Mouse (Mus musculus) lung, embryonic 16.5 days (tissue): ENCODE results near the gene Parp1. TPM values are rescaled to one million over a fixed set of nuclear protein-coding genes. Genes with fewer than 3 reads are reported as not detected.

ENCODE experiments used
- ATAC-seq: fragments of 200-750 bp; cut with Nextera tagmentation; 2 replicates; pipeline ENCODE4 v1.8.0; 2017; ENCODE audit warnings: low read depth, mild to moderate bottlenecking, moderate library complexity
- H3K27ac ChIP-seq: fragments of 300-500 bp; sonication (generic); 2 replicates; pipeline ENCODE4 v1.5.1; 2014; ENCODE audit warnings: mild to moderate bottlenecking, control low read depth, low read length
- H3K27me3 ChIP-seq: fragments of 300-500 bp; sonication (generic); 2 replicates; pipeline ENCODE4 v1.6.1; 2014; ENCODE audit warnings: low read depth, low read length, mixed read lengths; ENCODE audit not compliant: control insufficient read depth, insufficient read depth
- H3K36me3 ChIP-seq: fragments of 300-500 bp; sonication (generic); 2 replicates; pipeline ENCODE4 v1.6.1; 2014; ENCODE audit warnings: low read length; ENCODE audit not compliant: control insufficient read depth, insufficient read depth
- H3K4me1 ChIP-seq: fragments of 300-500 bp; sonication (generic); replicated peaks from 2 replicates; pipeline ENCODE4 v1.6.1; 2014; ENCODE audit warnings: low read length, mixed read lengths; ENCODE audit not compliant: control insufficient read depth, insufficient read depth
- H3K4me2 ChIP-seq: fragments of 300-500 bp; sonication (generic); 2 replicates; pipeline ENCODE4 v1.6.1; 2014; ENCODE audit warnings: low read depth, low read length, control low read depth
- H3K4me3 ChIP-seq: fragments of 300-500 bp; sonication (generic); 2 replicates; pipeline ENCODE4 v1.5.1; 2014; ENCODE audit warnings: mild to moderate bottlenecking, low read length, control low read depth
- H3K9ac ChIP-seq: fragments of 300-500 bp; sonication (generic); 2 replicates; pipeline ENCODE4 v1.6.1; 2014; ENCODE audit warnings: low read length, control low read depth
- H3K9me3 ChIP-seq: fragments of 300-500 bp; sonication (generic); 2 replicates; pipeline ENCODE4 v1.6.1; 2016; ENCODE audit warnings: low read length; ENCODE audit not compliant: control insufficient read depth
- WGBS: fragments of 180-500 bp; shearing (Covaris S2); extraction: QIAGEN DNeasy Blood & Tissue Kit; methylation state at CpG from one replicate; pipeline ENCODE4 v1.1.7; 2014; 5-methylcytosine and 5-hydroxymethylcytosine counted together
- microRNA-seq: library from miRNA; unstranded; fragments of <30 nt; microRNA quantifications from one replicate; pipeline ENCODE4, GENCODE M21; 2016
- polyA plus RNA-seq: library from polyadenylated mRNA; unstranded; fragments of >200 nt; fragmentation: Nextera tagmentation; extraction: Ambion mirVana; gene quantifications from 2 replicates; pipeline ENCODE4 v1.2.1, GENCODE M21; 2015

Parp1 gene
- polyA plus RNA-seq, 1 experiment from 2014 or later: 110 TPM

GRCm38 (mm10) chr1:180639416-180640401 lies 71.0 kb downstream of the Parp1 start:
- WGBS: 43% methylated on average over 10 of the region's 10 CpGs
- ATAC-seq: no peak
- peaks cover 19% of the 10 kb centered on the region for H3K4me1 ChIP-seq
- peak overlapping the region; percentile 80 for H3K4me3 ChIP-seq
- peak overlapping the region; percentile 95 for H3K27ac ChIP-seq
- no peaks in the 10 kb centered on the region for H3K27me3 ChIP-seq
- no peaks in the 10 kb centered on the region for H3K36me3 ChIP-seq
- H3K9me3 ChIP-seq: no peaks in the 10 kb centered on the region
- H3K4me2 ChIP-seq: peak overlapping the region; percentile 73
- peak overlapping the region; percentile 99 for H3K9ac ChIP-seq

GRCm38 (mm10) chr1:180640605-180641125 lies 71.9 kb downstream of the Parp1 start:
- WGBS: 1% methylated on average over 54 of the region's 61 CpGs
- Histone ChIP-seq H3K4me2 (peak overlapping the region; percentile 73), H3K36me3 (no peaks in the 10 kb centered on the region), H3K4me3 (peak overlapping the region; percentile 80), H3K27ac (peak overlapping the region; percentile 95), H3K27me3 (no peaks in the 10 kb centered on the region), H3K4me1 (peaks cover 19% of the 10 kb centered on the region), H3K9ac (peak overlapping the region; percentile 99), H3K9me3 (no peaks in the 10 kb centered on the region)
- ATAC-seq: no peak; the same call in 1 of the 2 replicates

- peak; percentile 95 for ATAC-seq
- H3K9ac ChIP-seq: peak within 1 kb of the TSS; percentile 99
- H3K9me3 ChIP-seq: no peaks in the 10 kb centered on the region
- no peaks in the 10 kb centered on the region for H3K36me3 ChIP-seq
- no peaks in the 10 kb centered on the region for H3K27me3 ChIP-seq
- peak within 1 kb of the TSS; percentile 80 for H3K4me3 ChIP-seq
- WGBS: 0% methylated on average over 41 of the region's 47 CpGs
- H3K4me1 ChIP-seq: peaks cover 19% of the 10 kb centered on the region
- peak within 1 kb of the TSS; percentile 73 for H3K4me2 ChIP-seq
- H3K27ac ChIP-seq: peak within 1 kb of the TSS; percentile 95
Observed at GRCm38 (mm10) chr1:180641137-180641517, 72.4 kb downstream of the Parp1 start, which contains the start of gene Lin9. TSS of gene Lin9 (plus strand) at chr1:180641150.

GRCm38 (mm10) chr1:180641518-180642227 lies 72.9 kb downstream of the Parp1 start:
- Histone ChIP-seq H3K27me3 (no peaks in the 10 kb centered on the region), H3K4me2 (peak overlapping the region; percentile 72), H3K36me3 (peaks cover under 1% of the 10 kb centered on the region; the same call in 1 of the 2 replicates), H3K9ac (peak overlapping the region; percentile 99), H3K4me3 (peak overlapping the region; percentile 80), H3K27ac (peak overlapping the region; percentile 95), H3K9me3 (no peaks in the 10 kb centered on the region), H3K4me1 (peaks cover 19% of the 10 kb centered on the region)
- peak; percentile 68 for ATAC-seq
- WGBS: 2% methylated on average over 38 of the region's 50 CpGs

GRCm38 (mm10) chr1:180642228-180642564 lies 73.5 kb downstream of the Parp1 start:
- 64% methylated on average over 8 of the region's 8 CpGs for WGBS
- Histone ChIP-seq H3K27me3 (no peaks in the 10 kb centered on the region), H3K27ac (no peak overlapping the region), H3K4me2 (peak overlapping the region; percentile 72), H3K36me3 (peaks cover 2% of the 10 kb centered on the region; the same call in 1 of the 2 replicates), H3K4me3 (peak overlapping the region; percentile 80), H3K9me3 (no peaks in the 10 kb centered on the region), H3K9ac (peak overlapping the region; percentile 99), H3K4me1 (peaks cover 19% of the 10 kb centered on the region)
- no peak for ATAC-seq

Small RNA genes within 50 kb of the gene (microRNA-seq; reads per million reads assigned to microRNA genes)
- gene Mir6904: not detected

Other genes starting within 250 kb of the Parp1 start
- gene Itpkb, start 238.4 kb upstream of the Parp1 start, polyA plus RNA-seq: 9.4 and 10.6 TPM in 2 replicates
- 0.08 and 0.33 TPM in 2 replicates for gene Stum, start 85.4 kb upstream of the Parp1 start, polyA plus RNA-seq
- 19.8 and 22.3 TPM in 2 replicates for gene Lin9, start 72.2 kb downstream of the Parp1 start, polyA plus RNA-seq
- gene Mixl1, start 128.1 kb downstream of the Parp1 start, polyA plus RNA-seq: 0.15 and 0.35 TPM in 2 replicates
- gene Acbd3, start 157.1 kb downstream of the Parp1 start, polyA plus RNA-seq: 20.7 and 21.2 TPM in 2 replicates
- gene H3f3a, start 245.0 kb downstream of the Parp1 start, polyA plus RNA-seq: 2,527 and 2,659 TPM in 2 replicates